Mouse (Mus musculus): Measurements from ENCODE around the gene Zcchc24.
A peak's percentile ranks its signal among the peaks of the same experiment; 100 is the strongest.

The Zcchc24 gene

GRCm38 (mm10) chr14:25774100-25774499, 5.3 kb upstream of the Zcchc24 start:
- DNase-seq, result no peak

- DNase-seq, result no peak
Observed at GRCm38 (mm10) chr14:25773039-25773438, 4.2 kb upstream of the Zcchc24 start.

GRCm38 (mm10) chr14:25769626-25770306, 927 bp upstream of the Zcchc24 start:
- no peak for DNase-seq

GRCm38 (mm10) chr14:25768261-25768893, 462 bp downstream of the Zcchc24 start:
- DNase-seq, result peak; percentile 72

- DNase-seq, result no peak
Observed at GRCm38 (mm10) chr14:25767725-25768203, 1.1 kb downstream of the Zcchc24 start.

GRCm38 (mm10) chr14:25766441-25766840, 2.4 kb downstream of the Zcchc24 start:
- DNase-seq, result peak; percentile 46

GRCm38 (mm10) chr14:25765921-25766320, 2.9 kb downstream of the Zcchc24 start:
- DNase-seq, result peak; percentile 22

GRCm38 (mm10) chr14:25765146-25765545, 3.7 kb downstream of the Zcchc24 start:
- DNase-seq, result no peak

GRCm38 (mm10) chr14:25761184-25761583, 7.7 kb downstream of the Zcchc24 start:
- no peak for DNase-seq

- DNase-seq, result no peak
Observed at GRCm38 (mm10) chr14:25759981-25760537, 8.8 kb downstream of the Zcchc24 start.

GRCm38 (mm10) chr14:25759551-25759950, 9.3 kb downstream of the Zcchc24 start:
- DNase-seq, result no peak

- DNase-seq, result no peak
Observed at GRCm38 (mm10) chr14:25757917-25758316, 10.9 kb downstream of the Zcchc24 start.

GRCm38 (mm10) chr14:25756385-25756990, 12.4 kb downstream of the Zcchc24 start:
- DNase-seq, result no peak

GRCm38 (mm10) chr14:25755541-25755940, 13.3 kb downstream of the Zcchc24 start:
- no peak for DNase-seq

GRCm38 (mm10) chr14:25754531-25755484, 14.0 kb downstream of the Zcchc24 start:
- DNase-seq, result no peak

GRCm38 (mm10) chr14:25753021-25753420, 15.8 kb downstream of the Zcchc24 start:
- no peak for DNase-seq

GRCm38 (mm10) chr14:25751067-25751466, 17.8 kb downstream of the Zcchc24 start:
- DNase-seq, result no peak

GRCm38 (mm10) chr14:25750448-25751015, 18.3 kb downstream of the Zcchc24 start:
- DNase-seq, result no peak

GRCm38 (mm10) chr14:25749143-25749909, 19.5 kb downstream of the Zcchc24 start:
- DNase-seq, result no peak

- DNase-seq, result no peak
Observed at GRCm38 (mm10) chr14:25747996-25748756, 20.7 kb downstream of the Zcchc24 start.

Measured in thymus, postnatal 25 days (tissue).